Mouse (Mus musculus) E14TG2a.4 (cell line): ENCODE results near the gene Cd46.

Source experiments
- CTCF ChIP-seq: conservative IDR thresholded peaks from 2 replicates; pipeline ENCODE4 v1.5.1; 2014; ENCODE audit warnings: low read length
- NANOG ChIP-seq: IDR thresholded peaks from 2 replicates; pipeline ENCODE4 v1.6.1; 2014; ENCODE audit warnings: borderline replicate concordance, low read length, mixed read lengths
- POU5F1 ChIP-seq: IDR thresholded peaks from 2 replicates; pipeline ENCODE4 v1.6.1; 2014; ENCODE audit warnings: low read length, borderline replicate concordance

- TF ChIP-seq CTCF (no peak), POU5F1 (no peak), NANOG (no peak)
Measured at GRCm38 (mm10) chr1:195129867-195130266, 37.8 kb upstream of the Cd46 start.
